Mouse (Mus musculus) bone marrow macrophage, adult 2 months (primary cell): ENCODE data around the gene BC048403. TPM values are rescaled to one million over a fixed set of nuclear protein-coding genes. Genes with fewer than 3 reads are reported as not detected.

ENCODE experiments used
- H3K27ac ChIP-seq: 2 replicates; pipeline ENCODE4 v1.5.1; 2012; ENCODE audit warnings: low read depth, low read length; ENCODE audit not compliant: insufficient read depth
- H3K4me1 ChIP-seq: 2 replicates; pipeline ENCODE4 v1.6.1; 2012; ENCODE audit warnings: low read length; ENCODE audit not compliant: control insufficient read depth, insufficient read depth
- H3K4me3 ChIP-seq: 2 replicates; pipeline ENCODE4 v1.5.1; 2012; ENCODE audit warnings: mild to moderate bottlenecking, low read length, moderate library complexity; ENCODE audit not compliant: insufficient read depth
- CTCF ChIP-seq: IDR thresholded peaks from 2 replicates; pipeline ENCODE4 v1.5.1; 2012; ENCODE audit warnings: low read depth, mild to moderate bottlenecking, low read length, moderate library complexity
- POLR2A ChIP-seq: IDR thresholded peaks from 2 replicates; pipeline ENCODE4 v1.6.1; 2012; ENCODE audit warnings: mild to moderate bottlenecking, low read depth, low read length, borderline replicate concordance
- polyA plus RNA-seq: library from polyadenylated mRNA; stranded (reverse); fragments of >200 nt; gene quantifications from 2 replicates; pipeline ENCODE4 v1.2.4, GENCODE M21; 2012; ENCODE audit not compliant: missing spikeins, insufficient read depth, insufficient read length

Gene BC048403
- polyA plus RNA-seq, 1 experiment: 4.8 TPM

- H3K4me3 ChIP-seq: no peak overlapping the region
- H3K27ac ChIP-seq: no peak overlapping the region
- TF ChIP-seq CTCF: no peak
- no peak for TF ChIP-seq POLR2A
- no peaks in the 10 kb centered on the region for H3K4me1 ChIP-seq
These were observed 20.7 kb upstream of the BC048403 start for GRCm38 (mm10) chr10:121718896-121719585.

DNA sequence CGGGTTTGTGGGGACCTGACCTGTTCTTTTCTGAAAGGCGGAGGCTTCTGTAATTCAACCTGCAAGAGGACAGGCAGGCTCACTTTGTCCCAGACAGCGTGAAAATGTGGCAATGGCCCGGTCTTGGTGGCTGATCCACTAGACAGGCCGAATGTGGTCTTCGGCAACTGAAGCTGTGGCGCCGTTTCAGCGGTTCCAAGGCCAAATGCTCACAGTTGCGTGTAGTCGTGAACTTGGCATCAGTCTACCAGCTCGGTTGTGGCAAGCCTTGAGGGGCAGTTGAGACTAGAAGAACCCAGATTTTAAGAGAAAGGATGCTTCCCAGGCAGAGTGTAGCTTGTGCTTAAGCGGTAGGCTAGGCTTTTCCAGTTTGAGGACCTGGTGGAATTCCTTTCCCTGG, 19.0 kb upstream of the BC048403 start:
- no peak overlapping the region for H3K27ac ChIP-seq

DNA sequence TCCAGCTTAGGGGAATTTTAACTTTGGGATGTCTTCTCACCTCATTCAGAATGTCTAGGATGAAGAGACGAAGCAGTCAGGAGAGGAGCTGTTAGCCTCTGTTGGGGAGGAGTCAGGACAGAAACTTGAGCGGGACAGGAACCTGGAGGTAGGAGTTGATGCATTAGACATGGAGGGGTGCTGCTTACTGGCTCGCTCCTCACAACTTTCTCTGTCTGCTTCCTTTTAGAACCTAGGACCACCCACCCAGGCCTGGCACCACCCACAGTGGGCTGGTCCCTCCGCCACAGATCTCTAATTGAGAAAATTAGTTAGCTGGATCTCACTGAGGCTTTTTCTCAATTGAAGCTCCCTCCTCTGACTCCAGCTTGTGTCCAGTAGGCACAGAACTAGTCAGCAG, 13.2 kb upstream of the BC048403 start:
- peaks cover 2% of the 10 kb centered on the region; the same call in 1 of the 2 replicates for H3K4me1 ChIP-seq
- TF ChIP-seq CTCF: no peak
- TF ChIP-seq POLR2A: no peak
- no peak overlapping the region for H3K4me3 ChIP-seq
- H3K27ac ChIP-seq: no peak overlapping the region

More for the DNA sequence above, 19.0 kb upstream of the BC048403 start:
- Histone ChIP-seq H3K4me1 (no peaks in the 10 kb centered on the region), H3K4me3 (no peak overlapping the region)
- no peak for TF ChIP-seq CTCF

DNA sequence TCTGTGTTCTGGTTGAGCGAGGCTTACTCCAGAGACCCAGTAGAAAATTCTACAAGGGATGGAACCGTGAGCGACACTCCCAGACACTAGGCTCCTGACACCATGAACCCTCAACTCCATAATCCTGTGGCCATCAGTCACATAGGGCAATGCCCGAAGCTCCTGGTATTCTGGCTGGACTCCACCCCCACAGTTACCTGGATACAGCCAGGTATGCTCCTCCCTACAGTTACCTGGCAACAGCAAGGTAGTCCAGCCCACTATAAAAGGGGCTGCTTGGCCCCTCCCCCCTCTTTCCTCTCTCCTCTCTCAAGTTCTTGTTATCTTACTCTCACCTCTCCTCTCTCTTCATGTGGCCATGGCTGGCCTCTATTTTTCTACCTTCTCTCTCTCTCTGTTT, 12.6 kb upstream of the BC048403 start:
- Histone ChIP-seq H3K27ac (no peak overlapping the region), H3K4me3 (no peak overlapping the region), H3K4me1 (peaks cover 2% of the 10 kb centered on the region; the same call in 1 of the 2 replicates)
- TF ChIP-seq POLR2A: no peak
- no peak for TF ChIP-seq CTCF

DNA sequence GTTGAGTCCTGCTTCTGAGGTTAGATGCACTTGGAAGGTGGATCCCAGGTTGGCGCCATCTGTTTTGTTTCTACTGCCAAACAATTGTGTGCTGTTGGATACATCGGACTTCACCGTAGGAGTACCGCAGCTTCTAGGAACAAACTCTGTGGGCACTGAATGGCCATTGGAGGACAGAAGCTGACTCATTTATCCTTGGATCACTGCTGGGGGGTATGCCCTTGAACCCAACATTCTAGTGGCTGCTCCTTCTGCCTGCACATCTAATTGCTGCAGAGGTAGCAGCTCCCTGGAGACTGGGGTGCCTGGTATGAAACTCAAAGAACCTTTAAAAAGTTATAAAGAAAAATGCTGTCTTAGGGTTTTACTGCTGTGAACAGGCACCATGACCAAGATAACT, 11.5 kb upstream of the BC048403 start:
- Histone ChIP-seq H3K27ac (no peak overlapping the region), H3K4me1 (peaks cover 5% of the 10 kb centered on the region), H3K4me3 (no peak overlapping the region)
- TF ChIP-seq POLR2A: no peak
- TF ChIP-seq CTCF: no peak

- no peak overlapping the region for H3K27ac ChIP-seq
- no peak overlapping the region for H3K4me3 ChIP-seq
- TF ChIP-seq CTCF (no peak), POLR2A (no peak)
- peaks cover 5% of the 10 kb centered on the region for H3K4me1 ChIP-seq
These were observed 8.6 kb upstream of the BC048403 start for GRCm38 (mm10) chr10:121731048-121731725.

DNA sequence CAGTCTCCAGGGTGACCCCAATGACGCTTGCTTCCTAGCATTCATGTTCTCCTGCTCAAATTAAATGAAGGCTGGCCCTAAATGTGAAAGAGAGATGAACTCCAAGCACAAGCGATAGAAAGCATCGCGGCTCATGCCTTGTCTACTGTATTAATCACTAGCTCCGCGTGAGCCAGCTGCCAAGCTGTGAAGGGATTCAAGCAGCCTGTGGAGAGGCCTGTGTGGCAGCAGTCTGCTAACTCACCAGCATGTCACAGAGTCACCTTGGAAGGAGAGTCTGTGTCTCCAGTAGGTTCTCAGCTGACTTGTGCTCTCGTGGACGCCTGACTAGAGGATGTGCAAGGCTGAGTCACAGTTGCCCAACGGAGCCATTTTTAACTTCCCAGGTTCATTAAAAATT, 7.2 kb upstream of the BC048403 start:
- peaks cover 5% of the 10 kb centered on the region for H3K4me1 ChIP-seq
- no peak overlapping the region for H3K4me3 ChIP-seq
- H3K27ac ChIP-seq: no peak overlapping the region
- TF ChIP-seq CTCF (no peak), POLR2A (no peak)

GRCm38 (mm10) chr10:121737256-121737655, 2.5 kb upstream of the BC048403 start:
- Histone ChIP-seq H3K4me1 (peaks cover 5% of the 10 kb centered on the region), H3K27ac (no peak overlapping the region), H3K4me3 (no peak overlapping the region)
- TF ChIP-seq POLR2A (no peak), CTCF (no peak)

GRCm38 (mm10) chr10:121742336-121742735, 2.6 kb downstream of the BC048403 start:
- Histone ChIP-seq H3K4me1 (peaks cover 2% of the 10 kb centered on the region; the same call in 1 of the 2 replicates), H3K27ac (no peak overlapping the region), H3K4me3 (no peak overlapping the region)
- TF ChIP-seq CTCF: no peak
- no peak for TF ChIP-seq POLR2A

DNA sequence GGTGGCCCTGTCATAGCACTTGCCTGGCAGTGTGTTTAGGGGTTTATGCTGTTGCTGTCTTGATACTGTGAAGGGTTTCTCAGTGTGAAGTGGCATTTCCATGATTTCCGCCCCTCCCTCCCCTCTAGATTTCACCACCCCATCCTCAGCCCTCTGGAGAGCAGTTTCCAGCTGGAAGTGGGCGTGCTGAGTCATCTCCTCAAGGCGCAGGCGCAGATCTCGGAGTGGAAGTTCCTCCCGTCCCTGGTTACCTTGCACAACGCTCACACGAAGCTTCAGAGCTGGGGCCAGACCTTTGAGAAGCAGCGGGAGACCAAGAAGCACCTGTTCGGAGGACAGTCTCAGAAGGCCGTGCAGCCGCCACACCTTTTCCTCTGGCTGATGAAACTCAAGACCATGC, 10.4 kb downstream of the BC048403 start:
- H3K27ac ChIP-seq: no peak overlapping the region
- no peak for TF ChIP-seq POLR2A
- TF ChIP-seq CTCF: no peak
- H3K4me3 ChIP-seq: no peak overlapping the region
- no peaks in the 10 kb centered on the region for H3K4me1 ChIP-seq

DNA sequence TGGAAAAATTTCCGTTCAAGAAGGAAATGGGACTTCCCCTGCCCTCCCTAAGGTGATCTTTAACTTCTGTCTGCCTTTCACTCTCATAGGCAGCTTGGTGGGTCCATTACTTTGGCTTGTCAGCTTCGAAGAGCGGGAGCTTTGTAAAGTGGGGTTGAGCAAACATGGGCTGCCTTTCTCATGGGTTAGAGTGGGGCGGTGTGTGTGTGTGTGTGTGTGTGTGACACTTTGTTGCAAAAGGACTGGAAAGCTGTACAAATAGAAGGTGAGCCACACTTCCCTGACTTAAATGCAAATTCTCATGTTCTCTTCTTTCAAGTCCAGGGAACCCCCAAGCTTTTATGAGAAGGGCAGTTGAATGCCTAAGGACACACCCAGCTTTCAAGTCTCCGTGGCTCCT, 14.5 kb downstream of the BC048403 start:
- Histone ChIP-seq H3K4me1 (peaks cover 6% of the 10 kb centered on the region), H3K4me3 (no peak overlapping the region), H3K27ac (no peak overlapping the region)
- TF ChIP-seq CTCF (no peak), POLR2A (no peak)
